Comparison of ENCODE assay signal across 14 mouse cellular contexts in the genomic region with DNA sequence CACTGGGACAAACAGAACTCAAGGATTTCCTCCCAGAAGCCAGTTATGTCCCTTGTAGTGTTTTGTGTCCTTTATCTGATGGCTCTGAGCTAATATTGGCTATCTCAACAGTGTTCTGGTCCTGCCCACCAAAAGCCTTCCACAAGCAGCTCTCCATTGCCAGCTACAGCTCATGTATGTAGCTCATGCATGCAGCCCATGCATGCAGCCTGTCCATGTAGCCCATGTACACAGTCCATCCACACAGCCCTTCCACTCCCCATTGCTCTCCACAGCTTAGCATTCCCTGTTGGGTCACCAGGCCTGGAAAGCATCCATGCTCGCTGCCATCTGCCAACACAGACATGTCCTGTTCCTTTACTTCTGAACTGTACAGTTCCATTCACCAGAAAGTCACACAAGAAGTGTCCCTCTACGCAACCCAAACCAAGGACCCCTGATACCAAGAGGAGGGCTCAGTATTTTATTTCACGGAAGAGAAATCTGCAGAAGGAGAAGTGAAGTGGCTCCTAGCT. TPM values are rescaled to one million over a fixed set of nuclear protein-coding genes. Genes with fewer than 3 reads are reported as not detected.
DNase-seq lines count a peak whose midpoint lies in the region; ATAC-seq and TF ChIP-seq lines count a peak whose summit lies in the region.
"Had no signal": no experiment of that assay in that cellular context is flagged by ENCODE, and none has a peak within 500 bp of the region (broad histone marks: within the 10 kb centered on the region; RNA-seq: fewer than 3 reads in every experiment).

No protein-coding gene starts in this region.

- peaks cover 23% of the 10 kb centered on the region for H3K4me1 ChIP-seq in heart, embryonic 10.5 days
- peaks cover 6% of the 10 kb centered on the region; the same call in 1 of the 2 replicates for H3K4me1 ChIP-seq in liver, postnatal 0 days (ENCODE audit: insufficient read depth)
- peaks cover 14% of the 10 kb centered on the region for H3K4me1 ChIP-seq in liver, embryonic 12.5 days
- peaks cover 42% of the 10 kb centered on the region for H3K4me1 ChIP-seq in bone marrow macrophage, adult 2 months (ENCODE audit: control insufficient read depth, insufficient read depth, low read length)
- peaks cover 37% of the 10 kb centered on the region for H3K4me1 ChIP-seq in limb, embryonic 10.5 days

- no peaks in the 10 kb centered on the region for H3K36me3 ChIP-seq in heart, embryonic 10.5 days
- no peaks in the 10 kb centered on the region for H3K36me3 ChIP-seq in liver, postnatal 0 days (replicated peaks; ENCODE audit: insufficient read depth, low read length)
- H3K36me3 ChIP-seq in liver, embryonic 12.5 days = no peaks in the 10 kb centered on the region
- H3K36me3 ChIP-seq in limb, embryonic 10.5 days = no peaks in the 10 kb centered on the region
- H3K36me3 ChIP-seq: hindbrain, embryonic 13.5 days; lung, embryonic 15.5 days had no signal

- no peak for TF ChIP-seq EP300 in liver, postnatal 0 days (IDR thresholded peaks at IDR 0.05; ENCODE audit: low read depth)

- intact Hi-C loops in heart, postnatal 25 days (cut with DNase I) = no loop called here

- no peak overlapping the region for H3K27ac ChIP-seq in heart, embryonic 10.5 days
- H3K27ac ChIP-seq in liver, postnatal 0 days (ENCODE audit: low read depth) = no peak overlapping the region
- no peak overlapping the region for H3K27ac ChIP-seq in liver, embryonic 12.5 days
- H3K27ac ChIP-seq in bone marrow macrophage, adult 2 months (ENCODE audit: insufficient read depth, low read depth, low read length) = peak overlapping the region; percentile 89
- 0 out of 2 replicates have a peak overlapping the region, but pooled peaks have one; percentile 5 for H3K27ac ChIP-seq in limb, embryonic 10.5 days
- H3K27ac ChIP-seq: hindbrain, embryonic 13.5 days; left cerebral cortex, adult 2 months; lung, embryonic 15.5 days had no signal

- H3K27me3 ChIP-seq in heart, embryonic 10.5 days (ENCODE audit: insufficient read depth, poor library complexity, severe bottlenecking) = no peaks in the 10 kb centered on the region
- H3K27me3 ChIP-seq in liver, postnatal 0 days (ENCODE audit: insufficient read depth, low read length) = no peaks in the 10 kb centered on the region
- no peaks in the 10 kb centered on the region for H3K27me3 ChIP-seq in liver, embryonic 12.5 days (replicated peaks)
- no peaks in the 10 kb centered on the region for H3K27me3 ChIP-seq in limb, embryonic 10.5 days (ENCODE audit: low read depth, poor library complexity, severe bottlenecking)
- H3K27me3 ChIP-seq: hindbrain, embryonic 13.5 days; lung, embryonic 15.5 days had no signal

- TF ChIP-seq CTCF in liver, postnatal 0 days (IDR thresholded peaks at IDR 0.05; ENCODE audit: low read depth) = no peak
- TF ChIP-seq CTCF in bone marrow macrophage, adult 2 months (IDR thresholded peaks at IDR 0.05; ENCODE audit: low read depth, low read length) = no peak

- no peak overlapping the region for H3K4me3 ChIP-seq in heart, embryonic 10.5 days
- H3K4me3 ChIP-seq in liver, postnatal 0 days (ENCODE audit: low read depth, low read length) = no peak overlapping the region
- no peak overlapping the region for H3K4me3 ChIP-seq in liver, embryonic 12.5 days
- H3K4me3 ChIP-seq in bone marrow macrophage, adult 2 months (ENCODE audit: insufficient read depth, low read length) = no peak overlapping the region
- no peak overlapping the region for H3K4me3 ChIP-seq in limb, embryonic 10.5 days
- H3K4me3 ChIP-seq: hindbrain, embryonic 13.5 days; left cerebral cortex, adult 2 months; lung, embryonic 15.5 days; myocyte had no signal

- peak; percentile 60 for DNase-seq in heart, embryonic 10.5 days (ENCODE audit: low spot score)
- no peak for DNase-seq in heart, postnatal 25 days (ENCODE audit: low spot score)
- peak; percentile 8 for DNase-seq in liver, postnatal 0 days
- peak; percentile 28 for DNase-seq in limb, embryonic 10.5 days (ENCODE audit: low spot score)
- DNase-seq in ovary, postnatal 10 days (ENCODE audit: low spot score) = no peak
- DNase-seq: adrenal gland, postnatal 14 days had no signal

- WGBS in heart, embryonic 10.5 days = 88% methylated on average over 3 of the region's 3 CpGs
- WGBS in liver, postnatal 0 days (ENCODE audit: insufficient replicate concordance) = 81% methylated on average over 3 of the region's 3 CpGs
- WGBS in liver, embryonic 12.5 days (ENCODE audit: insufficient replicate concordance) = 79% methylated on average over 3 of the region's 3 CpGs
- 88% methylated on average over 3 of the region's 3 CpGs for WGBS in limb, embryonic 10.5 days

- no peak overlapping the region for H3K4me2 ChIP-seq in liver, postnatal 0 days (ENCODE audit: low read depth, low read length)
- H3K4me2 ChIP-seq in liver, embryonic 12.5 days = no peak overlapping the region
- H3K4me2 ChIP-seq: hindbrain, embryonic 13.5 days; lung, embryonic 15.5 days; midbrain, embryonic 11.5 days had no signal

- H3K9ac ChIP-seq in liver, postnatal 0 days (replicated peaks) = no peak overlapping the region
- no peak overlapping the region for H3K9ac ChIP-seq in liver, embryonic 12.5 days
- H3K9ac ChIP-seq: hindbrain, embryonic 13.5 days; lung, embryonic 15.5 days had no signal

- no peak for TF ChIP-seq POLR2A in bone marrow macrophage, adult 2 months (IDR thresholded peaks at IDR 0.05; ENCODE audit: borderline replicate concordance, low read depth, low read length)

- no peak for ATAC-seq in liver, postnatal 0 days
- no peak for ATAC-seq in liver, embryonic 12.5 days
- ATAC-seq: CD4-positive, CD25-positive, alpha-beta regulatory T cell, adult 4 months had no signal

- H3K9me3 ChIP-seq in heart, embryonic 10.5 days = no peaks in the 10 kb centered on the region
- H3K9me3 ChIP-seq in liver, postnatal 0 days (ENCODE audit: low read length) = no peaks in the 10 kb centered on the region
- H3K9me3 ChIP-seq in liver, embryonic 12.5 days (replicated peaks) = no peaks in the 10 kb centered on the region
- H3K9me3 ChIP-seq in limb, embryonic 10.5 days (replicated peaks) = no peaks in the 10 kb centered on the region
- H3K9me3 ChIP-seq: hindbrain, embryonic 13.5 days; lung, embryonic 15.5 days had no signal

RNA-seq across cellular contexts. Expression of gene Lpin2, which starts 47.9 kb away (rescaled TPM):
- 20.9 and 24.2 TPM in 2 replicates for polyA plus RNA-seq in heart, embryonic 10.5 days (2016; fragmentation: Nextera tagmentation; extraction: Ambion mirVana)
- 1 to 10 TPM; 8.2 to 9.5 TPM for total RNA-seq in heart, postnatal 25 days (2021)
- 34.0 and 44.5 TPM in 2 replicates for polyA plus RNA-seq in liver, postnatal 0 days (2015; fragmentation: Nextera tagmentation; extraction: Ambion mirVana)
- polyA plus RNA-seq in liver, embryonic 12.5 days (2016; fragmentation: Nextera tagmentation; extraction: Ambion mirVana) = 40.1 and 42.5 TPM in 2 replicates
- polyA plus RNA-seq in bone marrow macrophage, adult 2 months (2012; ENCODE audit: insufficient read depth, insufficient read length, missing spikeins) = 122 and 133 TPM in 2 replicates
- polyA plus RNA-seq in limb, embryonic 10.5 days (2016; fragmentation: Nextera tagmentation; extraction: Ambion mirVana) = 40.0 and 51.8 TPM in 2 replicates

Comparison
In these comparisons a context has a peak if more than half of its experiments do, and no peak if none do; other contexts are left out.
1. DNase-seq: peak in heart, embryonic 10.5 days (single experiment), liver, postnatal 0 days (single experiment) and limb, embryonic 10.5 days (single experiment); none in heart, postnatal 25 days (single experiment) and ovary, postnatal 10 days (single experiment).
2. H3K27ac ChIP-seq: peak in bone marrow macrophage, adult 2 months (single experiment) and limb, embryonic 10.5 days (single experiment); none in heart, embryonic 10.5 days (single experiment), liver, postnatal 0 days (single experiment) and liver, embryonic 12.5 days (single experiment).